Mouse (Mus musculus) testis, adult 2 months (tissue): ENCODE data around the gene Tnmd.

Source experiments
- CTCF ChIP-seq: fragments of 200-500 bp; IDR thresholded peaks from 2 replicates; pipeline ENCODE4 v1.5.1; 2012; ENCODE audit warnings: low read depth, mild to moderate bottlenecking, inconsistent platforms, low read length, moderate library complexity; ENCODE audit not compliant: control insufficient read depth, insufficient read depth, insufficient replicate concordance
- POLR2A ChIP-seq: fragments of 200-500 bp; IDR thresholded peaks from 2 replicates; pipeline ENCODE4 v1.6.1; 2012; ENCODE audit warnings: low read depth, mild to moderate bottlenecking, inconsistent platforms, low read length, moderate library complexity; ENCODE audit not compliant: control insufficient read depth

GRCm38 (mm10) chrX:133853637-133854036 is 2.9 kb downstream of the Tnmd start:
- no peak for TF ChIP-seq CTCF
- TF ChIP-seq POLR2A: no peak
